Mouse (Mus musculus): Measurements from ENCODE around the gene Grm3.

- TF ChIP-seq CTCF (conservative IDR thresholded peaks at IDR 0.05; ENCODE audit: low read length) (no peak), NANOG (IDR thresholded peaks at IDR 0.05; ENCODE audit: borderline replicate concordance, low read length) (no peak), POU5F1 (IDR thresholded peaks at IDR 0.05; ENCODE audit: borderline replicate concordance, low read length) (no peak)
Measured at GRCm38 (mm10) chr5:9692333-9692732, 32.6 kb downstream of the Grm3 start.
